ENCODE assay signal across 25 mouse cellular contexts in the genomic region with DNA sequence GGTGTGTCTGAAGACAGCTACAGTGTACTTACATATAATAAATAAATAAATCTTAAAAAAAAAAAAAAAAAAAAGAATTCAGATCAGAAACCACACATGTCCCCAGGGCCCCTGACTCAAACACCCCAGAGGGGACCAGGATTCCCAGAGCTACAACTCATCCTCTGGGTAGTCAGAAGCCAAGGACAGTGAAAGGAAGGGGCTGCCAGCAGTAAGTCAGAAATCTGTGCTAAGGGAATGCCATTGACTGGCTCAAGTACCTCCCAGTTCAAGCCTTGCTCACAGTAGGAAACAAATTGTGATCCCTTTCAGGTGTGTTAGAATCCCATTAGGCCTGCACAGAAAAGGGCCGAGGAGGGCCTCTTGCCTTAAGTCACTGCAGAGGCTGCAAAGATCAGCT.
"Had no signal": no experiment of that assay in that cellular context is flagged by ENCODE, and none has a peak within 500 bp of the region (broad histone marks: within the 10 kb centered on the region; RNA-seq: fewer than 3 reads in every experiment).

No protein-coding gene starts in this region.

- DNase-seq: cerebellum, postnatal 14 days; cerebellum, postnatal 25 days; cerebellum, postnatal 36 days; embryo, embryonic 11 days; forebrain, postnatal 0 days; gastrocnemius, adult 2 months; gastrocnemius, postnatal 10 days; gastrocnemius, postnatal 14 days; gastrocnemius, postnatal 25 days; gastrocnemius, postnatal 36 days; heart, adult 18-20 months; heart, adult 2 months had no signal

- H3K9me3 ChIP-seq: embryonic facial prominence, embryonic 10.5 days; embryonic facial prominence, embryonic 12.5 days; embryonic facial prominence, embryonic 13.5 days; embryonic facial prominence, embryonic 15.5 days; forebrain, embryonic 10.5 days; forebrain, embryonic 12.5 days; forebrain, embryonic 13.5 days; forebrain, embryonic 15.5 days; heart, embryonic 10.5 days had no signal

- H3K9ac ChIP-seq: embryonic facial prominence, embryonic 12.5 days; embryonic facial prominence, embryonic 13.5 days; embryonic facial prominence, embryonic 15.5 days; forebrain, embryonic 12.5 days; forebrain, embryonic 13.5 days; forebrain, embryonic 15.5 days; forebrain, postnatal 0 days had no signal

- ATAC-seq: forebrain, embryonic 13.5 days; forebrain, embryonic 14.5 days; forebrain, embryonic 15.5 days; forebrain, embryonic 16.5 days; forebrain, postnatal 0 days had no signal

- H3K27ac ChIP-seq: embryonic facial prominence, embryonic 10.5 days; embryonic facial prominence, embryonic 12.5 days; embryonic facial prominence, embryonic 13.5 days; embryonic facial prominence, embryonic 15.5 days; forebrain, embryonic 10.5 days; forebrain, embryonic 12.5 days; forebrain, embryonic 13.5 days; forebrain, embryonic 15.5 days; gastrocnemius, adult 2 months; heart, adult 2 months; heart, embryonic 10.5 days had no signal

- H3K27me3 ChIP-seq: embryonic facial prominence, embryonic 12.5 days; embryonic facial prominence, embryonic 13.5 days; embryonic facial prominence, embryonic 15.5 days; forebrain, embryonic 12.5 days; forebrain, embryonic 13.5 days; forebrain, embryonic 15.5 days had no signal

- H3K4me3 ChIP-seq: embryonic facial prominence, embryonic 10.5 days; embryonic facial prominence, embryonic 12.5 days; embryonic facial prominence, embryonic 13.5 days; embryonic facial prominence, embryonic 15.5 days; erythroblast, embryonic 14.5 days; forebrain, embryonic 10.5 days; forebrain, embryonic 12.5 days; forebrain, embryonic 13.5 days; forebrain, embryonic 15.5 days; gastrocnemius, adult 2 months; heart, adult 2 months; heart, embryonic 10.5 days had no signal

- H3K4me2 ChIP-seq: embryonic facial prominence, embryonic 12.5 days; embryonic facial prominence, embryonic 13.5 days; embryonic facial prominence, embryonic 15.5 days; forebrain, embryonic 12.5 days; forebrain, embryonic 13.5 days; forebrain, embryonic 15.5 days; heart, embryonic 11.5 days had no signal
